Mouse (Mus musculus): ENCODE results near the gene Slc10a1.

Gene Slc10a1

GRCm38 (mm10) chr12:80968605-80969004 lies at the start of gene Slc10a1:
Slc10a1 (minus strand) TSS chr12:80968705.
- no peak for DNase-seq (ENCODE audit: low spot score)

GRCm38 (mm10) chr12:81017624-81018023 lies 49.1 kb upstream of the Slc10a1 start:
- DNase-seq (ENCODE audit: low spot score) = no peak

- DNase-seq (ENCODE audit: low spot score) = peak; percentile 68
These were observed 45.0 kb upstream of the Slc10a1 start for GRCm38 (mm10) chr12:81013496-81013895.

GRCm38 (mm10) chr12:81011994-81012393 lies 43.5 kb upstream of the Slc10a1 start:
- no peak for DNase-seq (ENCODE audit: low spot score)

GRCm38 (mm10) chr12:81009813-81010212 lies 41.3 kb upstream of the Slc10a1 start:
- DNase-seq (ENCODE audit: low spot score) = no peak

- no peak for DNase-seq (ENCODE audit: low spot score)
These were observed 34.5 kb upstream of the Slc10a1 start for GRCm38 (mm10) chr12:81002841-81003635.

- DNase-seq (ENCODE audit: low spot score) = no peak
These were observed 32.4 kb upstream of the Slc10a1 start for GRCm38 (mm10) chr12:81000924-81001323.

GRCm38 (mm10) chr12:80998528-80999221 lies 30.2 kb upstream of the Slc10a1 start:
- no peak for DNase-seq (ENCODE audit: low spot score)

GRCm38 (mm10) chr12:80997652-80998051 lies 29.1 kb upstream of the Slc10a1 start:
- DNase-seq (ENCODE audit: low spot score) = no peak

GRCm38 (mm10) chr12:80995326-80995725 lies 26.8 kb upstream of the Slc10a1 start:
- no peak for DNase-seq (ENCODE audit: low spot score)

- DNase-seq (ENCODE audit: low spot score) = no peak
These were observed 25.3 kb upstream of the Slc10a1 start for GRCm38 (mm10) chr12:80993773-80994172.

GRCm38 (mm10) chr12:80992540-80993122 lies 24.1 kb upstream of the Slc10a1 start:
- DNase-seq (ENCODE audit: low spot score) = peak; percentile 26

- no peak for DNase-seq (ENCODE audit: low spot score)
These were observed 23.3 kb upstream of the Slc10a1 start for GRCm38 (mm10) chr12:80991806-80992205.

GRCm38 (mm10) chr12:80990901-80991445 lies 22.5 kb upstream of the Slc10a1 start:
- DNase-seq (ENCODE audit: low spot score) = no peak

- DNase-seq (ENCODE audit: low spot score) = no peak
These were observed 19.8 kb upstream of the Slc10a1 start for GRCm38 (mm10) chr12:80988286-80988685.

- DNase-seq (ENCODE audit: low spot score) = no peak
These were observed 18.1 kb upstream of the Slc10a1 start for GRCm38 (mm10) chr12:80986628-80987027.

- DNase-seq (ENCODE audit: low spot score) = peak; percentile 2
These were observed 15.2 kb upstream of the Slc10a1 start for GRCm38 (mm10) chr12:80983695-80984094.

GRCm38 (mm10) chr12:80982326-80982725 lies 13.8 kb upstream of the Slc10a1 start:
- peak; percentile 62 for DNase-seq (ENCODE audit: low spot score)

GRCm38 (mm10) chr12:80975939-80976671 lies 7.6 kb upstream of the Slc10a1 start:
- DNase-seq (ENCODE audit: low spot score) = no peak

GRCm38 (mm10) chr12:80971756-80972155 lies 3.3 kb upstream of the Slc10a1 start:
- DNase-seq (ENCODE audit: low spot score) = no peak

- no peak for DNase-seq (ENCODE audit: low spot score)
These were observed 1.7 kb upstream of the Slc10a1 start for GRCm38 (mm10) chr12:80970181-80970705.

- no peak for DNase-seq (ENCODE audit: low spot score)
These were observed 587 bp downstream of the Slc10a1 start for GRCm38 (mm10) chr12:80967918-80968317.
